Mouse (Mus musculus) frontal cortex, postnatal 14 days (tissue): ENCODE data around the gene Carmil3.

Source experiments
- DNase-seq, 2 experiments: peaks; one replicate each; pipeline ENCODE4 v3.0.0; 2022; ENCODE audit warnings: low spot score in 2 of 2

Carmil3 gene

GRCm38 (mm10) chr14:55492103-55492502, 1.7 kb downstream of the Carmil3 start:
- DNase-seq: no peak

GRCm38 (mm10) chr14:55495509-55496240, 5.2 kb downstream of the Carmil3 start:
- no peak for DNase-seq

DNA sequence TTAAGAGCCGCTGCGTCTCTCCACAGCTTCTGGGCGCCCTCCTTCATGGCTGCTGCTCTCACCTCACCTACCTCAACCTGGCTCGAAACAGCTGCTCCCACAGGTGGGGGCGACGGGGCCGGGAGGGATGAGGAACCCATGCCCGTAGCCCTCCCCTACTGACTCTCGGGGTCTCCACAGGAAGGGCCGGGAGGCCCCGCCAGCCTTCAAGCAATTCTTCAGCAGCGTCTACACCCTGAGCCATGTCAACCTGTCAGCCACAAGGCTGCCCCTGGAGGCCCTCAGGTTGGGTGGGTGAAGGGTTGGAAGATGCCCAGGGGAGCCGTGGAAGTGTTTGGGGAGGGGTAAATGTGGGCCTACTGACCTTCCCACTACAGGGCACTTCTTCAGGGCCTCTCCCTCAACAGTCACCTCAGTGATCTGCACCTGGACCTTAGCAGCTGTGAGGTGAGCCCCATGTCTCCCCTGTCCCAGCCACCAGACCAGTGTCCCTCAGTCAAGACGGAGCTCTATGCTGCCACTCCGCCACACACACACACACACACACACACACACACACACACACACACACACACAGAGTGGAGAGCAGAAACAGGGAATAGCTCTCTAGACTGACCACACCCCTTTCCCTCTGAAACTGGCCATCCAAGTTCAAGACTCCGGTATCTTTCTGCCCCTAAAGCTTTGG, 6.5 kb downstream of the Carmil3 start:
- peak in 1 of 2 experiments; percentile 9 for DNase-seq

GRCm38 (mm10) chr14:55497449-55497821, 7.0 kb downstream of the Carmil3 start:
- peak in 1 of 2 experiments; percentile 82 for DNase-seq

DNA sequence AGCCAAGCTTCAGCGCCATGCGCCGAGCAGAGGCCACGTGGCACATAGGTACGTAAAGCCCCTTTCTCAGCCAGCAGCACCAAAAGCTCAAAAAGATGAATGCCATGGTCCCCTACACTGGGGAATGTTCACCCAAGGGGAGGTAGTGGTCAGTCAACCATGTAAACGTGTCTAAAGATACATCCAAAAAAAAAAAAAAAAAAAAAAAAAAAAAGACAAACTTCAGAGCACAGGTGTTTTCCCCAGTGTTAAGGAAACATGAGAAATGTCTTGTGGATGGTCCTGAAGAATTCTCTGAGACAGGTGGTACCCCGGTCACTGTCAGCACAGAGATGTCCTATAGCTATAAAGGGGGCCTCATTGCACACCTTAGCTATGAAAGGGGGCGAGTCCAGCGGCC, 15.2 kb downstream of the Carmil3 start:
- no peak for DNase-seq

- no peak for DNase-seq
Measured at GRCm38 (mm10) chr14:55507801-55508200, 17.4 kb downstream of the Carmil3 start.

- no peak for DNase-seq
Measured at GRCm38 (mm10) chr14:55509540-55509939, 19.1 kb downstream of the Carmil3 start.

DNA sequence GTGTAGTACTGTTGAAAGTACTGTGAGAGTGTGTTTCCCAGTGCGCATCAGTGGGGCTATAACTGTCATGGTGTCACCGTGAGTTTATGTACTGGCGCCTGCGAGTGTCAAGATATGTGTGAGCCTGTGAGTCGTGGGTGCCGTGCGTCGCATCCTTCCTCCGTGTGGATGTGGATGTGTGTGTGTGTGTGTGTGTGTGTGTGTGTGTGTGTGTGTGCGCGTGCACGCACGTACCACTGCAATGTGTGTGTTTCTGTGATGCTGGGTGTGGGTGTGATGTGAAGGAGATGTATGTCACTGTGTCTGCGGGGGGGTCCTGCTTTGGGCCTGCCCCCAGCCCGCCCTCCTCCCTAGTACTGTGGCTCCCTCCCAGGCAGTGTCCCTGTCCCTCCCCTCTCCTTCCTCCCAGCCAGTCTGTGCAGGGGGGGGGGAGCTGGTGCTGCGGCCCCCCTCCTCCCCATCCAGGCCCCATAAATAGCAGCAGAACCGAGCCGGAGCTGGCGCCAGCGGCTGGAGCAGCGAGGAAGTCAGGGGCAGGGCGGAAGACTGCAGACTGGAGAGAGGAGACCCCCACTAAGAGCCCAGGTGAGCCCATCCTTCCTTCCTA, 19.8 kb downstream of the Carmil3 start, which contains the start of gene Cpne6:
Gene Cpne6, plus strand, starts transcription at position 321 of the 607 bp plus-strand sequence.
- peak in 1 of 2 experiments; percentile 61 for DNase-seq

- peak; percentile 52 to 62 for DNase-seq
Measured at GRCm38 (mm10) chr14:55511037-55511436, 20.6 kb downstream of the Carmil3 start.

- no peak for DNase-seq
Measured at GRCm38 (mm10) chr14:55513927-55514326, 23.5 kb downstream of the Carmil3 start.

DNA sequence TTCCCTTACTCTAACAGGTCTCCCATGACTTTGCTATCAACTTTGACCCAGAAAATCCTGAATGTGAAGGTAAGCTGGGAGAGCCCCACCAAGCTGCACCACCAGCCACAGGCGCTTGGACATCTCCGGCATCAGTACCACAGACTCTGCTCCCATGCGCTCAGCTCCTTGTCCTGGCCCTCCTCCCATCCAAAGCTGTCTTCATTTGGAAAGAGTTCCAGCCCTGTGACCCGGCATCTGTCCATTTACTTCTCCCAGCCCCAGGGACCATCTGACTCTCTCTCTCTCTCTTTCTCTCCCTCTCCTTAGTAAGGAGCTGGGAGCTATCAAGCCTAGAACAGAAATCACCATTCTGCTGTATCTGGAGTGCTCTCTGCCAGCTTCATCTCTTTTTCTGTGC, 25.4 kb downstream of the Carmil3 start:
- no peak for DNase-seq

DNA sequence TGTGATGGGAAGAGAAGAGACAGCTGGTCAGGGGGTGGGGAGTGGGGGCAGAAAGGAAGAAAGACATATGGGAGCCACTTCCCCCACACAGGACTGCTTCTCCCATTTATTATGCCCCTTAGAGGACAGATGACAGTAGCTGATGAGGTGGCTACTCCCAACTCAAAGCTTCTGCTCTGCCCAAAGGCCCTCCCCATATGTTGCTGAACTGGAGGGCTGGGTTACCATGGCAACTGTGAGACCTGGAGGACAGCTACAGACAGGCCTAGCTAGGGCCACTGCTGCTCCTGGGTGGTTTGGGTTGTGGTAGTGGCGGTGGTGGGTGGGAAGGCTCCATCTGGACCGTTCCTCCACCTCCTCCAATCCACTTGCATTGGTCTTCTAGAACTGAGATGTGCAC, 28.4 kb downstream of the Carmil3 start:
- peak in 1 of 2 experiments; percentile 62 for DNase-seq

DNA sequence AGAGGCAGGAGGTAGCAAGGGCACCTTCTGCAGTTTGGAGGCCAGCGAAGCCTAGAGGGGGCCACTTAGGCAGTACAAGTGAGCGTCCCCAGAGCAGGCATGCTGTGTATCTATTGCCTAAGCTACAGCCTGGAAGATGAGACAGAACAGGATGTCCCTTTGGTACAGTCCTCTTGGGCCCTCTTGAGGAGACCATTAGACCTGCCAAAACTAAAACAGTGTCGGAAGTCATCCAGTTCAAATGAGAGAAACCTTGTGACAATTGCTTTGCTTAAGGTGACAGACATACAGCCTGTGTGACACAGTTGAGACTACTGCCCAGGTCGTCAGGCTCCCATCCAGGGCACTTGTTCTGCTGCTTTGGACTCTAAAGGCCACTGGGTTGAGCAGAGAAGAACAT, 29.2 kb downstream of the Carmil3 start:
- DNase-seq: no peak

GRCm38 (mm10) chr14:55520451-55521361, 30.3 kb downstream of the Carmil3 start:
- DNase-seq: no peak

- no peak for DNase-seq
Measured at GRCm38 (mm10) chr14:55524062-55524461, 33.6 kb downstream of the Carmil3 start.

GRCm38 (mm10) chr14:55524785-55525184, 34.3 kb downstream of the Carmil3 start, which contains the start of gene Nrl:
Gene Nrl (minus strand): TSS chr14:55524981.
- DNase-seq: no peak

GRCm38 (mm10) chr14:55526674-55527073, 36.2 kb downstream of the Carmil3 start:
- DNase-seq: no peak

GRCm38 (mm10) chr14:55527940-55528339, 37.5 kb downstream of the Carmil3 start:
- DNase-seq: no peak

GRCm38 (mm10) chr14:55536116-55536745, 45.8 kb downstream of the Carmil3 start:
- no peak for DNase-seq

DNA sequence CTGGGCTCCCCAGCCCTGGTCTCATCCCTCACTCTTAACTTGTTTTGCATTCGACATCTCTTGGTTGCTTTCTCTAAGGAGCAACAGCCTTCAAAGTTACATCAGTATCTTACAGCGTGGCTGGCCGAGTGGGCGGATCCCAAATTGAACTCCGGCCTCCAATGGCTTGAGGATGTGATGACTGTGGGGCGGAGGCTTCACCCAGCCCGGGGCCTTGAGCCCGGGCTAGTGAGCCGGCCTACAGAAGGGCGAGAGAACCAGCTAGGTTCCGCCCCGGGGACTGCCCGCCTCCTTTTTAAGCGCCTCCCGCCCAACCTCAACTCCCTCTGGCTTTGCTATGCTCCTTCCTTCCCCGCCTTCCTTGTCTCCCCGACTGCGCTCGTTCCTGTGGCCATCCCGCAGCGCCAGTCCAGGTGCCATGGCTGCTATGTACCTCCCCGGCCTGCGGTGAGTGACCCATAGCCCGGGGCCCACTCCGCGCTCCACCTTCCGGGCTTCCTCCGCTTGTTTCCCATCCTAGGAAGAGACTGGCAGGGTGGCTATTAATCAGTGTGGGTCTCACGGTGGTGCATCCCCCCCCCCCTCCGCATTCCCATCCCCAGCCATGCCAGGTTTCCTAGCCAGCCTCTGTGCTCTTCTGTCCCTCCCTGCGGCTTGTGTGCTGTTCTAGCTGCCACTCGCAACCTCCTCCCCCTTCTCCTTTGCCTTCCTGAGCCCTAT, 49.8 kb downstream of the Carmil3 start, which contains the start of gene Pck2:
Gene Pck2, plus strand, starts transcription at position 200 of the 720 bp plus-strand sequence.
- DNase-seq: peak; percentile 61
